Mouse (Mus musculus): ENCODE results near the gene Bbs4. TPM values are rescaled to one million over a fixed set of nuclear protein-coding genes. Genes with fewer than 3 reads are reported as not detected.

Gene Bbs4
- 11.5 TPM for polyA plus RNA-seq (2017; shearing (Covaris generic))

DNA sequence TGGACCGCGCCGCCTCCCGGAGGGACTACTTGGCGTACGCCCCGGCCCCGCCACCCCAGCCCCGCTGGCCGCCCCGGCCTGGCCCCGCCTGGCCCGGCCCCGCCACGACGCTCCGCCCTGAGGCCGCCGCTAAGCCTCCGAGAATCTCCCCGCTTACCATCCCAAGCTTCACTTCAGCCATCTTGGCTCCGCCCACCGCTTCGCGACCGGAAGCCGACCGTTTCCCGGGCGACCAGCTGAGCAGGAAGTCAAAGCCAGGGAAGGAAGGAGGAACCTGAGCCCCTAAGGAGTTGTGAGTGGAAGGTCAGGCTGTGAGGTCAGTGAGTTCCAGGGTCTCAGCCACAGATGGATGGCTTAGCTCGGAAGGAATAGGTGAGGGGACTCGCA is at the start of gene Bbs4:
TSS of gene Bbs4 (minus strand) at position 256 of the 387 bp plus-strand sequence.

DNA sequence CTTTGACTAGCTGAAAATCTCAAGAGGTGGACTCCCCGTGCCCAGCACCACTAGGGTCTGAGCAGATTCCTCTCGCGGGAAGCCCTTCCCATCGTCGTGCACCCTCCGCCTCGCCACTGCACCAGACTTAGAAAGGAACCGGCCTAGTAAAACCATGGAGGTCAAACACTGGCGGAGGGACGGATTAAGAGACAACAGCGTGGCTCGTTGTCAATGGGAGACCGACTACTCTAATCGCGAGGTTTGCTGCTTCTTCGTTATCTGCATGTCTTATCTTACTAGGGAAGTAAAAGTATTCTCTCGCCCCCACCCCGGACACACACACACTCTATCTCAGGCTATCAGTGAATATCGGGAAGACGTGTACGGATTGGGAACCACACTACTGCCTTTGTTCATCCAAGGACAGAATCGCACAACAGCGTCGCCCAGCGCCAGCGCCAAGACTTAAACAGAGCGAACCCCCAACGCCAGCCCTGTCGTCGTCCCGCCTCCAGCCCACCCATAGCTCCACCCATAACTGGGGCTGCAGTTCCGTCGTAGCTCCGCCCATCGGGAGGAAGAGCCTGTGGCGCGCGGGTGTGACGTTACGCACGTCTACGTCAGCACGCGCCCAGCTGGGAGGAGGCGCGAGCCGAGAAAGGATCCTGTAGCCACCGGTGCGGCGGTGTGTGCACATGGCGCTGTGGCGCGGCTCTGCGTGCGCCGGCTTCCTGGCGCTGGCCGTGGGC is 62.2 kb downstream of the Bbs4 start, which contains the start of gene Adpgk:
TSS of gene Adpgk (plus strand) at position 602 of the 731 bp plus-strand sequence.

Other genes starting within 250 kb of the Bbs4 start
- gene Adpgk, start 62.0 kb downstream of the Bbs4 start, polyA plus RNA-seq (2017; shearing (Covaris generic)), result 67.2 TPM
- gene Arih1, start 133.1 kb upstream of the Bbs4 start, polyA plus RNA-seq (2017; shearing (Covaris generic)), result 110 TPM
- 55.5 TPM for gene Hexa, start 186.0 kb upstream of the Bbs4 start, polyA plus RNA-seq (2017; shearing (Covaris generic))
- 0.53 TPM for gene Tmem202, start 186.3 kb upstream of the Bbs4 start, polyA plus RNA-seq (2017; shearing (Covaris generic))
- not detected for gene Celf6, start 224.4 kb upstream of the Bbs4 start, polyA plus RNA-seq (2017; shearing (Covaris generic))